Mouse (Mus musculus): ENCODE results near the gene Rybp. TPM values are rescaled to one million over a fixed set of nuclear protein-coding genes. Genes with fewer than 3 reads are reported as not detected.

The Rybp gene
- polyA plus RNA-seq, 1 experiment = 0.28 TPM

- Histone ChIP-seq H3K4me3 (replicated peaks) (no peak overlapping the region), H3K36me3 (ENCODE audit: control insufficient read depth) (peaks cover 5% of the 10 kb centered on the region), H3K4me1 (ENCODE audit: control insufficient read depth) (peaks cover 37% of the 10 kb centered on the region), H3K9me3 (ENCODE audit: control insufficient read depth, low read length) (no peaks in the 10 kb centered on the region), H3K27me3 (ENCODE audit: control insufficient read depth) (no peaks in the 10 kb centered on the region)
- no peak for TF ChIP-seq GATA1 (IDR thresholded peaks at IDR 0.05; ENCODE audit: low read length)
Measured at GRCm38 (mm10) chr6:100233522-100233921, 53.8 kb downstream of the Rybp start.

GRCm38 (mm10) chr6:100233061-100233460 lies 54.2 kb downstream of the Rybp start:
- Histone ChIP-seq H3K27me3 (ENCODE audit: control insufficient read depth) (no peaks in the 10 kb centered on the region), H3K4me3 (replicated peaks) (no peak overlapping the region), H3K36me3 (ENCODE audit: control insufficient read depth) (peaks cover 5% of the 10 kb centered on the region), H3K4me1 (ENCODE audit: control insufficient read depth) (peaks cover 37% of the 10 kb centered on the region), H3K9me3 (ENCODE audit: control insufficient read depth, low read length) (no peaks in the 10 kb centered on the region)
- TF ChIP-seq GATA1 (IDR thresholded peaks at IDR 0.05; ENCODE audit: low read length) (no peak), TAL1 (IDR thresholded peaks at IDR 0.05; ENCODE audit: low read length) (no peak)

GRCm38 (mm10) chr6:100226204-100226603 lies 61.1 kb downstream of the Rybp start:
- no peaks in the 10 kb centered on the region for H3K9me3 ChIP-seq (ENCODE audit: control insufficient read depth, low read length)
- peaks cover 5% of the 10 kb centered on the region for H3K36me3 ChIP-seq (ENCODE audit: control insufficient read depth)
- H3K4me3 ChIP-seq (replicated peaks) = no peak overlapping the region
- TF ChIP-seq GATA1 (IDR thresholded peaks at IDR 0.05; ENCODE audit: low read length) = no peak
- no peak for TF ChIP-seq TAL1 (IDR thresholded peaks at IDR 0.05; ENCODE audit: low read length)
- no peaks in the 10 kb centered on the region for H3K27me3 ChIP-seq (ENCODE audit: control insufficient read depth)
- H3K4me1 ChIP-seq (ENCODE audit: control insufficient read depth) = no peaks in the 10 kb centered on the region

GRCm38 (mm10) chr6:100223932-100224331 lies 63.4 kb downstream of the Rybp start:
- no peak for TF ChIP-seq GATA1 (IDR thresholded peaks at IDR 0.05; ENCODE audit: low read length)
- TF ChIP-seq TAL1 (IDR thresholded peaks at IDR 0.05; ENCODE audit: low read length) = no peak
- H3K4me3 ChIP-seq (replicated peaks) = no peak overlapping the region
- no peaks in the 10 kb centered on the region for H3K4me1 ChIP-seq (ENCODE audit: control insufficient read depth)
- H3K9me3 ChIP-seq (ENCODE audit: control insufficient read depth, low read length) = no peaks in the 10 kb centered on the region
- no peaks in the 10 kb centered on the region for H3K27me3 ChIP-seq (ENCODE audit: control insufficient read depth)
- H3K36me3 ChIP-seq (ENCODE audit: control insufficient read depth) = peaks cover 5% of the 10 kb centered on the region

- H3K4me3 ChIP-seq (replicated peaks) = no peak overlapping the region
- no peaks in the 10 kb centered on the region for H3K4me1 ChIP-seq (ENCODE audit: control insufficient read depth)
- TF ChIP-seq GATA1 (IDR thresholded peaks at IDR 0.05; ENCODE audit: low read length) = no peak
- no peak for TF ChIP-seq TAL1 (IDR thresholded peaks at IDR 0.05; ENCODE audit: low read length)
- peaks cover 5% of the 10 kb centered on the region for H3K36me3 ChIP-seq (ENCODE audit: control insufficient read depth)
- no peaks in the 10 kb centered on the region for H3K27me3 ChIP-seq (ENCODE audit: control insufficient read depth)
- H3K9me3 ChIP-seq (ENCODE audit: control insufficient read depth, low read length) = no peaks in the 10 kb centered on the region
Measured at GRCm38 (mm10) chr6:100223435-100223834, 63.9 kb downstream of the Rybp start.

- peaks cover 5% of the 10 kb centered on the region for H3K36me3 ChIP-seq (ENCODE audit: control insufficient read depth)
- TF ChIP-seq TAL1 (IDR thresholded peaks at IDR 0.05; ENCODE audit: low read length) (no peak), GATA1 (IDR thresholded peaks at IDR 0.05; ENCODE audit: low read length) (no peak)
- H3K4me3 ChIP-seq (replicated peaks) = no peak overlapping the region
- no peaks in the 10 kb centered on the region for H3K9me3 ChIP-seq (ENCODE audit: control insufficient read depth, low read length)
- no peaks in the 10 kb centered on the region for H3K27me3 ChIP-seq (ENCODE audit: control insufficient read depth)
- no peaks in the 10 kb centered on the region for H3K4me1 ChIP-seq (ENCODE audit: control insufficient read depth)
Measured at GRCm38 (mm10) chr6:100222927-100223326, 64.4 kb downstream of the Rybp start.

GRCm38 (mm10) chr6:100221803-100222202 lies 65.5 kb downstream of the Rybp start:
- H3K9me3 ChIP-seq (ENCODE audit: control insufficient read depth, low read length) = no peaks in the 10 kb centered on the region
- H3K4me1 ChIP-seq (ENCODE audit: control insufficient read depth) = no peaks in the 10 kb centered on the region
- H3K36me3 ChIP-seq (ENCODE audit: control insufficient read depth) = no peaks in the 10 kb centered on the region
- no peak overlapping the region for H3K4me3 ChIP-seq (replicated peaks)
- no peaks in the 10 kb centered on the region for H3K27me3 ChIP-seq (ENCODE audit: control insufficient read depth)
- TF ChIP-seq GATA1 (IDR thresholded peaks at IDR 0.05; ENCODE audit: low read length) (no peak), TAL1 (IDR thresholded peaks at IDR 0.05; ENCODE audit: low read length) (no peak)

- H3K9me3 ChIP-seq (ENCODE audit: control insufficient read depth, low read length) = no peaks in the 10 kb centered on the region
- H3K36me3 ChIP-seq (ENCODE audit: control insufficient read depth) = no peaks in the 10 kb centered on the region
- no peak overlapping the region for H3K4me3 ChIP-seq (replicated peaks)
- no peaks in the 10 kb centered on the region for H3K4me1 ChIP-seq (ENCODE audit: control insufficient read depth)
- H3K27me3 ChIP-seq (ENCODE audit: control insufficient read depth) = no peaks in the 10 kb centered on the region
- no peak for TF ChIP-seq TAL1 (IDR thresholded peaks at IDR 0.05; ENCODE audit: low read length)
- no peak for TF ChIP-seq GATA1 (IDR thresholded peaks at IDR 0.05; ENCODE audit: low read length)
Measured at GRCm38 (mm10) chr6:100220917-100221560, 66.2 kb downstream of the Rybp start.

- no peaks in the 10 kb centered on the region for H3K36me3 ChIP-seq (ENCODE audit: control insufficient read depth)
- no peaks in the 10 kb centered on the region for H3K9me3 ChIP-seq (ENCODE audit: control insufficient read depth, low read length)
- no peaks in the 10 kb centered on the region for H3K4me1 ChIP-seq (ENCODE audit: control insufficient read depth)
- no peak overlapping the region for H3K4me3 ChIP-seq (replicated peaks)
- H3K27me3 ChIP-seq (ENCODE audit: control insufficient read depth) = no peaks in the 10 kb centered on the region
- TF ChIP-seq GATA1 (IDR thresholded peaks at IDR 0.05; ENCODE audit: low read length) (no peak), TAL1 (IDR thresholded peaks at IDR 0.05; ENCODE audit: low read length) (no peak)
Measured at GRCm38 (mm10) chr6:100219971-100220370, 67.3 kb downstream of the Rybp start.
